Mouse (Mus musculus): ENCODE data around the gene Ubap1. TPM values are rescaled to one million over a fixed set of nuclear protein-coding genes. Genes with fewer than 3 reads are reported as not detected.

Ubap1 gene
- polyA plus RNA-seq (2012; rRNA removed) = 11.3 and 24.6 TPM in 2 replicates

DNA sequence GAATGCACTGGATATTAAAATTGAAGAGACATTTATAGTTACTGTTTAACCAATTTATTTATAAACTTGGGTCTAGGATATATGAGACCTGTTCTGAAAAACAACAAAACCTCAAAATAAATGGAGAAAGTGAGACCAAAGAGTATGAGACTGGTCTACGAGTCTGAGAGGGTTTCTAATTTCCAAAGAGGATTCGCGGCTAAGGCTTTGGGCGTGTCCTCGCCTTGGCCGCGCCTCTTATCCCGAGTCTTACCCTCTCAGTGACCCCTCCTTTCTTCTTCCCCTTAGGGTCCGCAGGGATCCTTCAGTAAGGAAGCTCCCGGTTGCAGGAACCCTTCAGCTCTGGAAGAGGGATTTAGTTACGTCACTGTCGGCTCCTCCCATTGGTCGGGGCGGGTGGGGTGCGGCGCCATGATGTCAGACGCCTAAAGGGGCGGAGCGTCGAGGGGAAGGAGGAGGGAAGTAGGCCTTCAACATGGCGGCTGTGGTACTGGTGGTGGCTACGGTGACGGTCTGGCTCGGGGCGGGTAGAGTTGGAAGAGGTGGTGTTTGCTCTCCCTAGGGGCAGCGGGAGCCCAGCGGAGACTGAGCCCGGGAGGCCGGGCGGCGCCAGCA is at the start of gene Ubap1:
Ubap1 (plus strand) TSS at position 413 of the 615 bp plus-strand sequence.
- Histone ChIP-seq H3K4me1 (ENCODE audit: control insufficient read depth, insufficient read depth, insufficient read length, low read length) (peaks cover 12% of the 10 kb centered on the region), H3K27me3 (ENCODE audit: control insufficient read depth, insufficient read depth, low read length) (no peaks in the 10 kb centered on the region), H3K4me3 (ENCODE audit: low read depth, low read length) (peak within 1 kb of the TSS; percentile 94), H3K36me3 (ENCODE audit: control insufficient read depth, insufficient read depth, low read length) (peaks cover 2% of the 10 kb centered on the region; the same call in 1 of the 2 replicates), H3K27ac (ENCODE audit: insufficient read depth, low read depth, low read length) (peak within 1 kb of the TSS; percentile 92)
- TF ChIP-seq POLR2A (IDR thresholded peaks at IDR 0.05; ENCODE audit: low read depth, low read length) = peak; percentile 84
- no peak for TF ChIP-seq CTCF (IDR thresholded peaks at IDR 0.05; ENCODE audit: extremely low read depth, insufficient read length, insufficient replicate concordance, low read depth, low read length)
- under 1% methylated on average over 31 of the region's 31 CpGs for WGBS

DNA sequence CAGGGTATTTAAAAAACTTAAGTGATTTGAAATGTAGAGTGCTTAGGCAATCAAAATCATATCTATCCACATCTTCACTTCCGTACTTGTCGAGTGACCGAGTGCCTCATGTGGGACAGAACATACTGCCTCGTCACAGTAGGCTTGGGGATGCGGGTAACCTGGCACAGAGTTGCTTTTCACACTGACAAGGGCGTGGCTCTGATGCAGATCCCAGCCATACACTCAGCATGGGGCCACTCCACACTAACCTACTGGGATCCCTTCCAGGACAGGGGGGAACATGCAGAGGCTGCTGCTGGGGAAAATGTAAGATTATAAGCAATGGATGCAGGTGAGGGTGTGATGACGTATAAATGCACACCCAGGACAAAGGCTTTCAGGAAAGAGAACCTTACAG is 45.1 kb upstream of the Ubap1 start:
- TF ChIP-seq CTCF (IDR thresholded peaks at IDR 0.05; ENCODE audit: extremely low read depth, insufficient read length, insufficient replicate concordance, low read depth, low read length) (no peak), POLR2A (IDR thresholded peaks at IDR 0.05; ENCODE audit: low read depth, low read length) (no peak)
- peaks cover 5% of the 10 kb centered on the region; the same call in 1 of the 2 replicates for H3K4me1 ChIP-seq (ENCODE audit: control insufficient read depth, insufficient read depth, insufficient read length, low read length)
- peaks cover 66% of the 10 kb centered on the region for H3K36me3 ChIP-seq (ENCODE audit: control insufficient read depth, insufficient read depth, low read length)
- no peaks in the 10 kb centered on the region for H3K27me3 ChIP-seq (ENCODE audit: control insufficient read depth, insufficient read depth, low read length)
- no peak overlapping the region for H3K27ac ChIP-seq (ENCODE audit: insufficient read depth, low read depth, low read length)
- H3K4me3 ChIP-seq (ENCODE audit: low read depth, low read length) = no peak overlapping the region
- WGBS = 88% methylated on average over 7 of the region's 7 CpGs

DNA sequence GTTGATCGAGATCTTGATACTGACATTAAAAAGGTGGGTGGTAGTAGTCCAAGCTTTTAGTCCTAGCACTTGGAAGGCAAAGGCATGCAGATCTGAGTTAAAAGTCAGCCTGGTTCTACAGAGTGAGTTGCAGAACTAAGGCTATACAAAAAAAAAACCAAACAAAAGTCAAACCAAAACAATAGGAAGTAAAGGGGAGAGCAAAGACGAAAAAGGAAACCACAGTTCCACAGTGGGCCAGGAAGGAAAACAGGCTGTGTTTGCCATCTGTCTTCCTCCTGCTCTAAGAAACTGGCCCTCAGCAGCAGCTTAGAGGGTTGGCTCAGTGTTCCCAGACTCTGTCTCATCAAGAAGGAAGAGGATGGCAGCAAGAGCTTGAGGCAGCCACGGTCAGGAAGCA is 44.5 kb upstream of the Ubap1 start:
- 42% methylated on average over 3 of the region's 3 CpGs for WGBS
- Histone ChIP-seq H3K4me1 (ENCODE audit: control insufficient read depth, insufficient read depth, insufficient read length, low read length) (peaks cover 5% of the 10 kb centered on the region; the same call in 1 of the 2 replicates), H3K27ac (ENCODE audit: insufficient read depth, low read depth, low read length) (no peak overlapping the region), H3K27me3 (ENCODE audit: control insufficient read depth, insufficient read depth, low read length) (no peaks in the 10 kb centered on the region), H3K36me3 (ENCODE audit: control insufficient read depth, insufficient read depth, low read length) (peaks cover 64% of the 10 kb centered on the region), H3K4me3 (ENCODE audit: low read depth, low read length) (no peak overlapping the region)
- TF ChIP-seq POLR2A (IDR thresholded peaks at IDR 0.05; ENCODE audit: low read depth, low read length) = no peak

DNA sequence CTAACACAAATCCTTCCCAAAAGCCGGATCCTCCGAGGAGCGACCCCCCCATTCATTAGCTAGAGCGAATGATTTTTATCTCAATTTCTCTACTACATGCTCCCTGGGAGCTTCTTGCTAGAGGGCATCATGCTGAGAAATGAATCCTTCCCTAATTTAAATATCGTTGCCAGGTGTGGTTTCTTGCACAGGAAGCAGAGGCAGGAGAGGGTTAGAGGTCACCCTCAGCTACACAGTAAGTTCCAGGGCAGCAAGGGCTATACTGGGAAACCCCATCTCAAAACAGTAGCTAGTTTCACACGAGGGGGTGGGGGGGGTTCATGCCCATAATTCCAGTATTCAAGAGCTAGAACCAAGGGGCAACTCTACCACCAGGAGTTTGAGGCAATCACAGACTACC is 41.4 kb upstream of the Ubap1 start:
- no peak for TF ChIP-seq POLR2A (IDR thresholded peaks at IDR 0.05; ENCODE audit: low read depth, low read length)
- Histone ChIP-seq H3K27me3 (ENCODE audit: control insufficient read depth, insufficient read depth, low read length) (no peaks in the 10 kb centered on the region), H3K36me3 (ENCODE audit: control insufficient read depth, insufficient read depth, low read length) (peaks cover 48% of the 10 kb centered on the region), H3K4me3 (ENCODE audit: low read depth, low read length) (no peak overlapping the region), H3K4me1 (ENCODE audit: control insufficient read depth, insufficient read depth, insufficient read length, low read length) (peaks cover 5% of the 10 kb centered on the region; the same call in 1 of the 2 replicates), H3K27ac (ENCODE audit: insufficient read depth, low read depth, low read length) (no peak overlapping the region)
- WGBS = 83% methylated on average over 6 of the region's 6 CpGs

DNA sequence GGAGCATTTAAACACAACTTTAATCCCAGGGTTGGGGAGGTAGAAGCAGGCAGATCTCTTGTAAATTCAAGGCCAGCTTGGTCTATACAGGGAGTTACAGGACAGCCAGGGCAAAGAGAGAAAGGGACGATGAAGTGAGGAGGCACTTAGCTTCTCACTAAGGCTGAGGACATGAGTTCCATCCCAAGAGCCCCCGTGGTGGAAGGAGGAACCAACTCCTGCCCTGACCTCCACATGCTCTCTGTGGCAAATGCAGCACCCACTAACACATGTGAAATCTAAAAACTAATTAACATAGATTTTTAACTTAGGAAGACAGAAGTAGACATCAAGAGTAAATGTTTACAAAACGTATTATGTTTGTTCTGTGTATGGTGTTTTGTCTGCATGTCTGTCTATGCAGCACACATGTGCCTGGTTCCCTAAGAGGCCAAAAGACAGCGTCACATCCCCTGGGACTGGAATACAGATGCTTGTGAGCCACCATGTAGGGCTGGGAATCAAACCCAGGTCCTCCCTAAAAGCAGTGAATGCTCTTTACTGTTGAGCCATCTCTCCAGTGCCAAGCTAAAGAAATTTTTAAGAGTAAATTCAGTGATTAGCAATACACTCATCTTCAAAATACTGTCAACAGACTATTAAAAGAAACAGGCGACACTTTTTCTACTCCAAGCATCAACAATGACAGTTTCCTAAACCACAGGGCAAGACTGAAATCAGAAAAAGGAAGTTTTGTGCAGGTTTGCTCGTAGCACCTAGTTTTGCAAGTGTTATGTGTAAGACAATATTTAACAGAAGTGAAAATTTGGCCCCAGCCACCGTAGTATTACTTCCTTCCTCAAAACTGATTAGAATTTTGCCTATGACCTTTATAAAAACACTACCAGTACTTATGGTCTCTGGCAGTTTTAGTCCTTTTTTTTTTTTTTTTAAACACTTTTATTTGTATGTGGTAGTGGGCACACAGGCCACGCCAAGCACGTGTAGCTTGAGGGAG is 37.9 kb upstream of the Ubap1 start:
- Histone ChIP-seq H3K27ac (ENCODE audit: insufficient read depth, low read depth, low read length) (peak overlapping the region; percentile 38), H3K4me1 (ENCODE audit: control insufficient read depth, insufficient read depth, insufficient read length, low read length) (peaks cover 2% of the 10 kb centered on the region; the same call in 1 of the 2 replicates), H3K36me3 (ENCODE audit: control insufficient read depth, insufficient read depth, low read length) (peaks cover 39% of the 10 kb centered on the region), H3K4me3 (ENCODE audit: low read depth, low read length) (no peak overlapping the region), H3K27me3 (ENCODE audit: control insufficient read depth, insufficient read depth, low read length) (no peaks in the 10 kb centered on the region)
- TF ChIP-seq CTCF (IDR thresholded peaks at IDR 0.05; ENCODE audit: extremely low read depth, insufficient read length, insufficient replicate concordance, low read depth, low read length) = no peak
- no peak for TF ChIP-seq POLR2A (IDR thresholded peaks at IDR 0.05; ENCODE audit: low read depth, low read length)
- WGBS = 82% methylated on average over 9 of the region's 9 CpGs

DNA sequence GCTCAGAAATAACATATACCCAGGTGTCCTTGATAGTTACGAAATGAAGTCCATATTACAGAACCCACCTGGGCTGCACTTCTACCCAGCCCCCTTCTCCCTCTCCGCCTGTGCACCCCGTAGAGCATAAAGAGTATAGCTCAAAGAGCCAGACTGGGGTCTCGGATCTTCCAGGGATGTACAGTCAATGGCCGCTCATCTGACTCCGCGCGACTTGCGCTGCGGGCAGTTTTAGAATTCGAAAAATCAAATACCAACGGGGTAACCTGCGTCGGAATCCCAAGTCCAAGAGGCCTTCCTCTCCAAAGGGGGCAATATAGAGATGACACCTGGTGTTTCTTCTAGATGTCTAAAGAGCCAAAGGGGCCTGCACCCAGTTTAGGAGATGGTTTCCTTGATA is 35.1 kb upstream of the Ubap1 start:
- 5% methylated on average over 14 of the region's 14 CpGs for whole genome bisulfite sequencing
- no peaks in the 10 kb centered on the region for H3K27me3 ChIP-seq (ENCODE audit: control insufficient read depth, insufficient read depth, low read length)
- peak overlapping the region; percentile 72 for H3K4me3 ChIP-seq (ENCODE audit: low read depth, low read length)
- peaks cover 4% of the 10 kb centered on the region; the same call in 1 of the 2 replicates for H3K4me1 ChIP-seq (ENCODE audit: control insufficient read depth, insufficient read depth, insufficient read length, low read length)
- no peak for TF ChIP-seq CTCF (IDR thresholded peaks at IDR 0.05; ENCODE audit: extremely low read depth, insufficient read length, insufficient replicate concordance, low read depth, low read length)
- peaks cover 23% of the 10 kb centered on the region for H3K36me3 ChIP-seq (ENCODE audit: control insufficient read depth, insufficient read depth, low read length)
- peak overlapping the region; percentile 91 for H3K27ac ChIP-seq (ENCODE audit: insufficient read depth, low read depth, low read length)

Data from small intestine, adult 2 months (tissue).